Mouse (Mus musculus): ENCODE measurements around the gene Atp5h.

DNA sequence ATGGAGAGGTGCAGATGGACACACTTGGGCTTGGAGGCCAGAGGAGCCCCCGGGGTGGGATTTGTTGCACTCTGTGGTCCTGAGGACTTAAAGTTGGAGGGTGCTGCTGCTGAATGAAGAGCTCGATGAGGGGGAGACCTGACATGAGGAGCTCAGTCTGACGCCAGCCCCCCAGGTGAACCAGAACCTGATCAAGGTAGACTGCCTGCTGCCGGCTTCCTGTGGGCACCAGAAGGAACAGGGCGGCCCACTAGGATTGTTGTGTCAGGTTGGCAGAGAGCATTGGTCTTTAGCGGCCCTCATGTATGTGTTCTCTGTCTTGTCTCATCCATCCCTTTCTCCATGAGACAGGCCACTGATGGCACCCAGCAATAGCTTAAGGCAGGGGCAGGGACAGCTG, 14.0 kb downstream of the Atp5h start:
- no peak for TF ChIP-seq CTCF (IDR thresholded peaks at IDR 0.05; ENCODE audit: control insufficient read depth, insufficient read depth, low read length)
- TF ChIP-seq POLR2A (IDR thresholded peaks at IDR 0.05; ENCODE audit: borderline replicate concordance, control insufficient read depth, low read depth, low read length), result no peak

Measured in bone marrow, adult 2 months (tissue).